Mouse (Mus musculus): Measurements from ENCODE around the gene Gm38392. TPM values are rescaled to one million over a fixed set of nuclear protein-coding genes. Genes with fewer than 3 reads are reported as not detected.

Gene Gm38392
- polyA plus RNA-seq, 1 experiment from 2014 or later = not detected

DNA sequence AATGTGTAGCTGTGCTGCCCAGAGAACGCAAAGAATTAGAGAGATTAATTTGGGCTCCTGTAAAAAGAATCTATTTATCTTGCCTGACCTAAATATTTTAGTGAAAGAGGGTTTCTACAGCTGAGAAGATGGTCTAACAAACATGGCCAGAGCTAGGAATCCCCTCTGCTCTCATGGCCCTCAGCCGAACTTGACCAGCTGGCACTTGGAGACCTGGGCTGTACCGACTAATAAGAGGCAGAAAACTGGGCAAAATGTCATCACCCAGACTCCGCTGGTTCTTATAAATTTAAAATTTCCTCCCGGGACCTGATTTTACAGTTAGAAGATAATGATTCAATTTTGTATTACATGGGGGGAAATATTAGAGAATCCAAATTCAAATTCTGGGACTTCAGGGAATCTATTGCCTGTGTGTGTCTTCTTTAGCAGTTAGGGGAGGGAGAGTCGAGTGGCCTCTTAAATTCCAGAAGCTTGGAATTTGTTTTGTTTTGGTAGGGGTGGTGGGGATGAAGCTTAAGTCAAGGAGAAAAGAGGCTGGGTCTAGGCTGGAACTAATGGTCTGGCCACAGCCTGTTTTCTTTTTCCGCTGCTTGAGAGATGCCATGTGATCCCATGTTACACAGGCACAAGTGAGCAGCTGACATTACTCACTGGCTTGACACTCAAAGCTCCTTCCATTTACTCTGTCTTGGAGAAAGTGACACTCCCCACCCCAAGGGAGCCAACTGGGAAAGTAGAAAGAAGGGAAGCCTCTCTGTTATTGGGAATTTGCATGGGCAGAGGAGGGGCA is 70.3 kb downstream of the Gm38392 start:
- peak overlapping the region; percentile 98 for H3K27ac ChIP-seq
- no peak for DNase-seq (ENCODE audit: extremely low spot score, low spot score)
- peaks cover 79% of the 10 kb centered on the region for H3K36me3 ChIP-seq (replicated peaks)
- peak overlapping the region; percentile 78 for H3K4me3 ChIP-seq
- H3K9me3 ChIP-seq = no peaks in the 10 kb centered on the region
- peaks cover 100% of the 10 kb centered on the region for H3K27me3 ChIP-seq (ENCODE audit: poor library complexity, severe bottlenecking)
- WGBS = 5% methylated on average over 7 of the region's 7 CpGs
- H3K4me1 ChIP-seq = peaks cover 98% of the 10 kb centered on the region

DNA sequence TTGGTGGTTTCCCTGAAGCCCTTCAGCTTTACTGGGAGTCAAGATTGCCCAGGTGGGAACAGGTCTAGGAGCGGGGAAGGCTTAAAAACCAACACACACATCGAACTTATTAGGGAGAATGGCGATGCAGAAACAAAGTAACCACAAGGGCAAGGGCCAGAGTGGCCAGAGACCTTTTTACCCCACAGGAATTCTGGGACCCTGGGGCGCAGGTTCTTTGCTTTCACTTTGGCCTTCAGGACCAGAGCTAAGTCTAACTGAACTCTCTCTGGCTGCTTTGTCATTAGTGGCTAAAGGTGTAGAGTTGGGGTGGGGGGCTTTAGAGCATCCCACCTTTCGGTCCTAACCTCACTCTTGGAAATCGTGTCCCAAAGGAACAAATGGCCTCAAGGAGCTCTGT is 70.9 kb downstream of the Gm38392 start:
- WGBS = 2% methylated on average over 6 of the region's 6 CpGs
- Histone ChIP-seq H3K27ac (peak overlapping the region; percentile 98), H3K4me1 (peaks cover 98% of the 10 kb centered on the region)

DNA sequence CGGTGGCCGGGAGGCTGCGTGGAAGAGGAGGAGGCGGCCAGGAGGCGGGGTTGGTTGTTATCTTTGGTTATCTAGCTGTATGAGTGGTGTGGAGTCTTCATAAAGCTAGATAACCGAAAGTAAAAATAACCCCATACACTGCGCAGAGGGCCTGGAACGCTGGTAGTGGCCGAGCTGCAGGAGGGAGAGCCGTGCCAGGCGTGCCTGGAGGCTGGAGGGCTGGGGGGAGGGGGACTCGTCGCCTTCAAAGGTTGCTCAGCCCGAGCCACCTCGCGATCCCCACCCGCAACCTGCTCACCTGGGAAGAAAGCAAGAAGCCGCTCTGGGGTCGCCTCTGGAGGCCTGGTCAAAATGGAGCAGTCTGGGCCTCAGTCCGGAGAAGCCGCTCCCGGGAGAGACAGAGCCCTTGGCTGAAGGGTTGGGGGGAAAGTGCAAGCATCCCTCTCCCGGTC is 71.4 kb downstream of the Gm38392 start:
- Histone ChIP-seq H3K4me3 (peak overlapping the region; percentile 78), H3K27ac (peak overlapping the region; percentile 98), H3K27me3 (ENCODE audit: poor library complexity, severe bottlenecking) (peaks cover 100% of the 10 kb centered on the region), H3K36me3 (replicated peaks) (peaks cover 71% of the 10 kb centered on the region), H3K9me3 (no peaks in the 10 kb centered on the region), H3K4me1 (peaks cover 98% of the 10 kb centered on the region)
- no peak for DNase-seq (ENCODE audit: extremely low spot score, low spot score)
- WGBS = under 1% methylated on average over 23 of the region's 23 CpGs

More for the DNA sequence above, 70.9 kb downstream of the Gm38392 start:
- Histone ChIP-seq H3K4me3 (peak overlapping the region; percentile 78), H3K27me3 (ENCODE audit: poor library complexity, severe bottlenecking) (peaks cover 100% of the 10 kb centered on the region), H3K36me3 (replicated peaks) (peaks cover 73% of the 10 kb centered on the region), H3K9me3 (no peaks in the 10 kb centered on the region)
- no peak for DNase-seq (ENCODE audit: extremely low spot score, low spot score)

DNA sequence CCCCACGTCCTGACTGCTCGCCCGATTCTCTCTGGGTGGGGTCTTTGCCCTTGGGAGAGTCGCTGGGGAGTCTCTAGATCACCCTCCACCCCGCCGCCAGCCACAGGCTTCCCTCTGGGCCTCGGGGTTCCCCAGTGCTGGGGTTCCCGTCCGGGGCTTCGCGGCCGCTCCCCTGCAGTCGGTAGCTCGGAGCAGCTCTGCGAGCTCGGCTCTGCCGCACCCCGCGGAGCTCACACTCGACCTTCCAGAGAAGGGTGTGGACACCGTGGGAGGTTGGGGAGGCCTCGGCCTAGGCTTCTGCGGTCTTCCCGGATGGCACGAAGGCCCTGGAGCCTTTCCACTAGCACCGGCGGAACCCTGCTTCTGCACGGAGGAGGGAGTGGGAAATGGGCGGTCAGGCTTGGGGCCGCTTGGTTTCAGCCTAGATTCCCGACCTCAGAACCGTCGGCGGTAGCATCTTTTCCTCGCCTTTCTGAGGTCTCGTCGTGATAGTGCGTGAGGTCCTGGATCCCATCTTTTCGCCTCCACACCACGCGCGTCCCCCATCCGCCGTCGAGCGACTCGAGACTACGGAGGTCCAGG is 71.9 kb downstream of the Gm38392 start:
- DNase-seq (ENCODE audit: extremely low spot score, low spot score) = no peak
- peaks cover 98% of the 10 kb centered on the region for H3K4me1 ChIP-seq

DNA sequence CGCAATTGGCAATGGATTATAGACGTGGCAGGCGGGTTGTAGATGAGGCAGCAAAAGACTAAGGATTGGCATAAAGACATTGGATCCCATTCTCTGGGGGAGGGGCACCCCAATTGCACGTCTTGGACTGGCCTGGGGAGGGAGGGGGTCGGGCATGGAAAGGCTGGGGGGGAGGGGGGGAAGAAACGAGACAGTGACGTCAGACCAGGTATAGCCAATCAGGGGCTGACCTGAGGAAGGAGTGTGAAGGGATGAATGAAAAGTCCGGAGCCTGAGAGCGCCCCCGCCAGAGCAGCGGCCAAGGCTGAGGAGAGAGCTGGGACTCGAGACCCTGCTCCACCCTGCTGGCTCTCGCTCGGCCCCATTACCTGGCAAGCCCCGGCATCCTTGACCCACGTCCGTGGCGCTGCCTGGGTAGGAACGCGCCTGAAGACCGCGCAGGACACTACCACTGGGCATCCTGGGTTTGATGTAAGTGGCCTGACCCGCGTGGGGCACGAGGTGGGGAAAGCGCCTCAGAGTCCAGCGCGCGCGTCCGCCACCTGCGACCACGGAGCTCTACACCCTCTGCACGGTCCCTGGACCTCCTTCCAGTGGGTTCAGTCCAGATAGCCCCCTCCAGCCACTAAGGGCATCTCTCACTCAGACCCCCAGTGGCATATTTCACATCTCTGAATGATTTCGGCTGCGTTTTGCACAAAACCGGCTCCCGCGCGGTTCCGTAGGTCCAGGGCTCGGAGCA is 72.6 kb downstream of the Gm38392 start:
- peaks cover 72% of the 10 kb centered on the region for H3K36me3 ChIP-seq (replicated peaks)
- peaks cover 100% of the 10 kb centered on the region for H3K27me3 ChIP-seq (ENCODE audit: poor library complexity, severe bottlenecking)
- peak; percentile 85 for DNase-seq (ENCODE audit: extremely low spot score, low spot score)
- under 1% methylated on average over 42 of the region's 42 CpGs for WGBS
- H3K4me3 ChIP-seq = peak overlapping the region; percentile 78
- H3K27ac ChIP-seq = peak overlapping the region; percentile 98
- no peaks in the 10 kb centered on the region for H3K9me3 ChIP-seq
- peaks cover 98% of the 10 kb centered on the region for H3K4me1 ChIP-seq

More for the DNA sequence above, 71.9 kb downstream of the Gm38392 start:
- Histone ChIP-seq H3K27ac (peak overlapping the region; percentile 98), H3K27me3 (ENCODE audit: poor library complexity, severe bottlenecking) (peaks cover 100% of the 10 kb centered on the region), H3K36me3 (replicated peaks) (peaks cover 70% of the 10 kb centered on the region), H3K9me3 (no peaks in the 10 kb centered on the region), H3K4me3 (peak overlapping the region; percentile 78)
- WGBS = under 1% methylated on average over 48 of the region's 48 CpGs

DNA sequence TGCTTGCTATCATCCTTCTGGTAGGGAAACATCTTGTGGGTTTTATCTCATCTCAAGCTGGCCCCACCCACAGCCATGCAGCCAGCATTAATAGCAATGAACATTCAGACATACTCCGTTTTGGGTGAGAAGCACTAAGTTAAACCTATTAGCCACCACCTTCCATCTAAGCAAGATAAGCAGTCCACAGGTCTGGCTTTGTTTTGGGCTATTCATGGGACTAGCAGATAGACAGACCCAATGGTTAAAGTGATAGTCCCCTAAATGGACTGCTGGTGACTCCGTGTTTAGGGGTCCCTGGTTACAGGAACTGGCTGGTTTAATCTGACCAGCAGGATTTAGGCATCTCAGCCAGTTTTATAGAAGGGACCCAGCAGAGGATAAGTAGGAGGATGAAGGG is 74.0 kb downstream of the Gm38392 start:
- Histone ChIP-seq H3K4me3 (peak overlapping the region; percentile 78), H3K4me1 (peaks cover 99% of the 10 kb centered on the region), H3K27me3 (ENCODE audit: poor library complexity, severe bottlenecking) (peaks cover 100% of the 10 kb centered on the region), H3K27ac (peak overlapping the region; percentile 98), H3K9me3 (no peaks in the 10 kb centered on the region), H3K36me3 (replicated peaks) (peaks cover 64% of the 10 kb centered on the region)
- DNase-seq (ENCODE audit: extremely low spot score, low spot score) = no peak
- WGBS = 1% methylated on average over 2 of the region's 2 CpGs

DNA sequence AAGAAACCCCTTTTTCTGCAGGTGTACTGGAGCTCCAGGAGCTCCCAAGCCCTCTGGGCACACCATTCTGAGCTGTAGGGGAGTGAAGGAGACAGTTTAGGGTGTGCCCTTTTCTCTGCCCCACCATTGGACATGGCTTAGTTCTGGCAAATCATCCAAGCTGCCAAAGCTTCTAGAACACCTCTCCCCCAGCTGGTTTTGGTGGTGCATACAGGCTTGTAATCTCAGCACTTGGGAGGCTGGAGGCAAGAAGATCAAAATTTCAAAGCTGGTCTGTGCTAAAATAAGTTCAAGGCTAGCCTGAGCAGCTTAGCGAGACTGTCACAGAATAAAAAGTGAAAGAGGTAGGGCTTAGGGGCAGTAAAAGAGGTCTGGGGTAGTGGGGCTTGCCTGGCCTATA is 74.7 kb downstream of the Gm38392 start:
- Histone ChIP-seq H3K4me3 (peak overlapping the region; percentile 78), H3K27me3 (ENCODE audit: poor library complexity, severe bottlenecking) (peaks cover 100% of the 10 kb centered on the region), H3K4me1 (peaks cover 99% of the 10 kb centered on the region), H3K36me3 (replicated peaks) (peaks cover 58% of the 10 kb centered on the region), H3K27ac (peak overlapping the region; percentile 98), H3K9me3 (no peaks in the 10 kb centered on the region)
- DNase-seq (ENCODE audit: extremely low spot score, low spot score) = no peak
- WGBS = 2% methylated on average over 1 of the region's 1 CpGs

DNA sequence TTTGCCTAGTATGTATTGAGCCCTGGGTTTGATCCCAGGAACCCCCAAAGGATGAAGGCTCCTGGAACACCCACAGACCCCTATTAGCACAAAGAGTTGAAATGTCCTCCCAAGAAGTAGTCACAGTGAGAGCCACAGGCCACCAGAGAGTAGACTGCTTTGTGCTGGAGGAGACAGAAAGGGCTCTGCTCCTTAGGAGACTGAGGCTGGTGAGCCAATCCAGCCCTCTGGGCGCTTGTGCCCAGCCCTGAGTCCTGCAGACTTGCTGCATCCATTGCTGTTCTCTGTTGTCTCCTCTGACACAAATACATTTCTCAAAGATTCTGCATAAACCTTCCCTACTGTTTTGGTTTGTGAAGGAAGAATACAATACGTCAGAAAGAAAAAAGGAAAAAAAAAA is 76.1 kb downstream of the Gm38392 start:
- Histone ChIP-seq H3K4me3 (peak overlapping the region; percentile 78), H3K27me3 (ENCODE audit: poor library complexity, severe bottlenecking) (peaks cover 100% of the 10 kb centered on the region), H3K36me3 (replicated peaks) (peaks cover 44% of the 10 kb centered on the region), H3K9me3 (no peaks in the 10 kb centered on the region), H3K27ac (peak overlapping the region; percentile 98), H3K4me1 (peaks cover 99% of the 10 kb centered on the region)
- DNase-seq (ENCODE audit: extremely low spot score, low spot score) = no peak
- 10% methylated on average over 2 of the region's 2 CpGs for WGBS

DNA sequence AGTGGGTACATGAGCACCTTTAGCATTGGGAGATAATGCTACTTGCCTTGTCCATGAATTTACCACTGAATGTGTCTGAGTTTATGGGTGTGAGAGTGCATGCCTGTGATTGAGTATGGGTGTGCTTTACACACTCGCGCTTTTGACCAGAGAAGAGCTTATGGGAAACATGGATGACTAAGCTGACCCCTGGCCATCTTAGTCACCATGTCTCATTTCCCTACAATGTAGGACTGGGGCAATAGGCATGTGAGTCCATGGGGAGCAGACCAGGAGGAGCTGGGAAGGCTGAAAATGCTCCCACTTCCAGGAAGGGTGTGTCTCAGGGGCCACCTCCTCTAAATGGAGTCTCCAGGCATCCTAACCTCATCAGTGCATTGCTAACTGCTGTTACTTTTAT is 76.9 kb downstream of the Gm38392 start:
- H3K4me1 ChIP-seq = peaks cover 99% of the 10 kb centered on the region
- peak overlapping the region; percentile 78 for H3K4me3 ChIP-seq
- WGBS = 16% methylated on average over 2 of the region's 2 CpGs
- no peaks in the 10 kb centered on the region for H3K9me3 ChIP-seq
- peak overlapping the region; percentile 98 for H3K27ac ChIP-seq
- peaks cover 100% of the 10 kb centered on the region for H3K27me3 ChIP-seq (ENCODE audit: poor library complexity, severe bottlenecking)
- H3K36me3 ChIP-seq (replicated peaks) = peaks cover 36% of the 10 kb centered on the region
- DNase-seq (ENCODE audit: extremely low spot score, low spot score) = no peak

DNA sequence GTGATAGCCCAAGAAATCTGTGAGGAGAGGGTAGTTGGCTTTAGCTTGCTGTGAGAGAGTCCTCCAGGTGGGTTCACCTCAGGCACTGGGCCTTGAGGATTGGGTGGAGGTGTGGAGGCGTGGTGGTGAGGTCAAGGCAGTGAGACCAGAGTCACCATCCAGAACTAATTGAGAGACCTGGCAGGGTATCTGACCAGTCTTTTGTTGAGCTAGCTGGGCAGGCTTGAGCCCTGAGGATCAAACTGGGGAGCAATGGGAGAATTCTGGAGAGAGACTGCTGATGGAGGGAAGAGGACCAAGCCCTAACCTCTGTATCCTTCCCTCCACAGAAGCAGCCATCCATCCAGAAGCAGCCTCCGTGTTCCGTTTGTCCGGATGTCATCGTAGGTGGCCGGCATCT is 77.7 kb downstream of the Gm38392 start:
- Histone ChIP-seq H3K4me1 (peaks cover 99% of the 10 kb centered on the region), H3K36me3 (replicated peaks) (peaks cover 28% of the 10 kb centered on the region), H3K27ac (peak overlapping the region; percentile 98), H3K9me3 (no peaks in the 10 kb centered on the region), H3K4me3 (peak overlapping the region; percentile 78), H3K27me3 (ENCODE audit: poor library complexity, severe bottlenecking) (peaks cover 100% of the 10 kb centered on the region)
- DNase-seq (ENCODE audit: extremely low spot score, low spot score) = no peak
- 0% methylated on average over 6 of the region's 6 CpGs for WGBS

DNA sequence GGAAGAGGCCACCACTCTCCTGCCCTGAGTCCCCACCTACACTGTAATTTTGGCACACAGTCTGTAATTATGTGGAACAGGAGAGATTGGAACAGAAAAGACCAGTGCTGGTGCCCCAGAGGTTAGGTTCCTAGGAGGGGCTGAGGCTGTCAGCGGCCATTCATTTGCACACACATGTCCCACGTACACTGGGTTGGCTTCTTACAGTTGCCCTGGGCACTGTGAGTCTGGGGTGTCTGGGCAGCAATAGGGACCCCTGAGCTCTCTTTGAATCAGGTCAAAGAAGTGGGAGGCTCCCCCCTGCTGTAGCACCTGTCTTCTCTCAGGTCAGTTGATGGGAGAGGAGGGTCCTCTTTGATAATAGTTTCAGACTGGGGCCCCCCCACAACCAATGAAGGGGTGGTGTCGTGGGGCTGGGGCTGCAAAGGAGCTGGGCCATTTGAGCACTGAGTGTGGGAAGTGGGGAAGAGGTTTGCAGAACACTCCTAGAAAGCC is 78.7 kb downstream of the Gm38392 start:
- peak; percentile 15 for DNase-seq (ENCODE audit: extremely low spot score, low spot score)
- 6% methylated on average over 3 of the region's 3 CpGs for WGBS

DNA sequence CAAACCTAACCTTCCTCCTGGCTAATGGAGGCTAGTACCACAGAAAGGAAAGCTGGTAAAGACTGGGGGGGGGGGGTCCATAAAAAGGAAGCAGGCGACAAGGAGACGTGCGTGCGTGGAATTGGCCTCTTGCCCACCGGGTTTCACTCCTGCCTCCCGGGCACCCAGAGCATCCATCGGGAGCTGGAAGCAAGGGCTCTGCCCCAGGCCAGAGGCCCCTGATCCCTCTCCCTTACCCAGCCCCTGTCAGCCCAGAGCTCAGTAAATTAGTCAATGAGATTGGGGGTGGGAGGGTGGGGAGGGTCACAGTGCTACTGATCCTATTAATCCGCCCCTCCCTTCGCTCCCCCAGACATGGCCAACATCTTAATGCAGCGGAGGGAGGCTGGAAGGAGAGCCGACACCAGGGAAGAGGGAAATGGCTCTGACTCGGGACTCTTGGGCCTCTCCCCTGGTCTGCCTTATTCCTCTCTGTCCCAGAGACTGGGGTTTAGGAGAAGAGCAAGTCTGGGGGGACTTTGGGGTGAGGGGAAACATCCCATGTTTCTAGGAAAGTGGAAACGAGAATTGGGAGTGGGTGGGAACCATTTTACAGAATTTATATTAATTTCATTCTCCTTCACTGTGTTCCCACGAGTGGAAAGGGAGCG is 79.4 kb downstream of the Gm38392 start:
- peak; percentile 50 for DNase-seq (ENCODE audit: extremely low spot score, low spot score)
- H3K27me3 ChIP-seq (ENCODE audit: poor library complexity, severe bottlenecking) = peaks cover 100% of the 10 kb centered on the region
- peaks cover 100% of the 10 kb centered on the region for H3K4me1 ChIP-seq
- peaks cover 24% of the 10 kb centered on the region for H3K36me3 ChIP-seq (replicated peaks)
- under 1% methylated on average over 15 of the region's 15 CpGs for WGBS
- peak overlapping the region; percentile 98 for H3K27ac ChIP-seq
- peak overlapping the region; percentile 78 for H3K4me3 ChIP-seq
- no peaks in the 10 kb centered on the region for H3K9me3 ChIP-seq

More for the DNA sequence above, 78.7 kb downstream of the Gm38392 start:
- H3K36me3 ChIP-seq (replicated peaks) = peaks cover 25% of the 10 kb centered on the region
- H3K4me3 ChIP-seq = peak overlapping the region; percentile 78
- H3K9me3 ChIP-seq = no peaks in the 10 kb centered on the region
- peaks cover 100% of the 10 kb centered on the region for H3K27me3 ChIP-seq (ENCODE audit: poor library complexity, severe bottlenecking)
- H3K27ac ChIP-seq = peak overlapping the region; percentile 98
- peaks cover 99% of the 10 kb centered on the region for H3K4me1 ChIP-seq
